Mouse (Mus musculus) ES-E14 (cell line): Measurements from ENCODE around the gene Cpt1c. TPM values are rescaled to one million over a fixed set of nuclear protein-coding genes. Genes with fewer than 3 reads are reported as not detected.
"Not testable (repeated sequence)": the region's sequence is repeated elsewhere in the genome, so short reads cannot be mapped to it uniquely, and the experiment has no call there.

ENCODE experiments used
- DNase-seq: peaks from one replicate; pipeline ENCODE4 v3.0.0-alpha.2; 2013; ENCODE audit warnings: low read depth, low spot score
- H3K27ac ChIP-seq: 2 replicates; pipeline ENCODE4 v1.5.1; 2012; ENCODE audit warnings: low read depth, mild to moderate bottlenecking, low read length, moderate library complexity, mixed read lengths; ENCODE audit not compliant: poor library complexity, insufficient read depth, severe bottlenecking
- H3K36me3 ChIP-seq: 2 replicates; pipeline ENCODE4 v1.6.1; 2012; ENCODE audit warnings: mild to moderate bottlenecking, low read length, moderate library complexity, mixed read lengths; ENCODE audit not compliant: control insufficient read depth, poor library complexity, insufficient read depth, severe bottlenecking
- H3K4me1 ChIP-seq, 2 experiments: fragments of 150-350 bp in 1 of 2; sonication (generic) in 1 of 2; 2 replicates each; pipeline ENCODE4 v1.6.1; 2012; ENCODE audit warnings: low read length in 2 of 2, mild to moderate bottlenecking in 1 of 2, mixed read lengths in 1 of 2; ENCODE audit not compliant: control insufficient read depth in 2 of 2, insufficient read depth in 2 of 2, poor library complexity in 1 of 2
- H3K4me3 ChIP-seq, 2 experiments: fragments of 150-350 bp in 1 of 2; sonication (generic) in 1 of 2; 2 replicates each; pipeline ENCODE4 v1.5.1; 2012; ENCODE audit warnings: low read length in 2 of 2, low read depth in 1 of 2, mild to moderate bottlenecking in 1 of 2, mixed read lengths in 1 of 2; ENCODE audit not compliant: insufficient read depth in 1 of 2, poor library complexity in 1 of 2, severe bottlenecking in 1 of 2
- H3K9ac ChIP-seq: 2 replicates; pipeline ENCODE4 v1.6.1; 2012; ENCODE audit warnings: low read depth, mild to moderate bottlenecking, low read length, mixed read lengths; ENCODE audit not compliant: poor library complexity, insufficient read depth, severe bottlenecking
- H3K9me3 ChIP-seq: fragments of 150-350 bp; sonication (generic); 2 replicates; pipeline ENCODE4 v1.6.1; 2012; ENCODE audit warnings: low read depth, mild to moderate bottlenecking, low read length; ENCODE audit not compliant: control insufficient read depth, insufficient read depth
- CHD2 ChIP-seq: IDR thresholded peaks from 2 replicates; pipeline ENCODE4 v1.6.1; 2014; ENCODE audit warnings: mild to moderate bottlenecking, low read depth, low read length, inconsistent platforms
- HCFC1 ChIP-seq: IDR thresholded peaks from 2 replicates; pipeline ENCODE4 v1.6.1; 2012; ENCODE audit warnings: low read length, inconsistent platforms, borderline replicate concordance; ENCODE audit not compliant: insufficient read depth
- MAFK ChIP-seq: IDR thresholded peaks from 2 replicates; pipeline ENCODE4 v1.6.1; 2014; ENCODE audit warnings: mild to moderate bottlenecking, low read depth, low read length, inconsistent platforms; ENCODE audit not compliant: insufficient read depth
- ZC3H11A ChIP-seq: IDR thresholded peaks from 2 replicates; pipeline ENCODE4 v1.6.1; 2012; ENCODE audit warnings: low read depth, mild to moderate bottlenecking, inconsistent platforms, low read length, borderline replicate concordance
- ZNF384 ChIP-seq: IDR thresholded peaks from 2 replicates; pipeline ENCODE4 v1.6.1; 2012; ENCODE audit warnings: low read depth, low read length, inconsistent platforms
- in situ Hi-C, 2 experiments: fragments of 600-800 bp; cut with MboI; formaldehyde crosslinking; loops; one replicate each; pipeline ENCODE4 v1.15.1; 2025; ENCODE audit warnings: low sequenced_read_pairs in 2 of 2, inconsistent platforms in 1 of 2; ENCODE audit not compliant: unreplicated experiment in 2 of 2
- total RNA-seq: library from RNA; depleted of rRNA; stranded (reverse); fragments of 300-350 nt; gene quantifications from 2 replicates; pipeline ENCODE4 v1.2.3, GENCODE M21; 2012; rRNA removed

Cpt1c gene
- total RNA-seq = 60.3 and 123 TPM in 2 replicates

DNA sequence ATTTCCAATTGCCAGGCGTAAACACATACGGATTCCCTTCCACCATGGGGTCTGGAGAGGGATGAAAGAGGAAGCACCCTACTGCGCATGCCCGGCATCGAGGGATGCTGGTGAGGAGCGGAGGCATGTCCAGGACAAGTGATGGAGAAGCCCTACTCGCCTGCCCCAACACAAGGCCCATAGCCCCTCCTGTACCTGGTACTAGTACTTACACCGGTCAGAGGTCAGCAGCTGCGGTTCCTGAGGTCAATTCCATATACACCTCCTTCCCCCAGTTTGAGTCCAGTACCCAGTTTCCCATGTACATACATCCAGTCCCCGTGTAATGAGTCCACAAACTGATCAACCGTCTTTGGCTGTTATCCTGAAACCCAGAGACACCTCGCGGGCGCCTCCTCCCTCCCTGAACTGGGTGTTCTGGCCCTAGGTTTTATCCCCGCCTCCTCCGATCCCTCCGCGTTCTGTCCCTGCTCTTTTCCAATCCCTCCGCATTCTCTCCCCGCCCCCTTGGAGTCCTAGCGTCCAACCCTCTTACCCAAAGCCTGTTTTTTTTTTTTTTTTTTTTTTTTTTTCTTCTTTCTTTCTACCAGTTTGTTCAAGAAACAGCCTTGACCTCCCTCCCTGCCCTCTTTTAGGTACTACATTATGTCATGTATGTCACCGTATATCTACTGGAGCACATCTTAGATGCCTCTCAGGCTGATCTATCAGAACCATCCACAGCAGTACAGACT, at the start of gene Cpt1c:
Gene Cpt1c (minus strand): TSS at position 469 of the 734 bp plus-strand sequence.
- H3K4me1 ChIP-seq = peaks cover 0 to 22% of the 10 kb centered on the region in 2 experiments; a peak in 2 of 4 replicates
- in situ Hi-C loops = no loop called here
- H3K36me3 ChIP-seq = peaks cover 37% of the 10 kb centered on the region

DNA sequence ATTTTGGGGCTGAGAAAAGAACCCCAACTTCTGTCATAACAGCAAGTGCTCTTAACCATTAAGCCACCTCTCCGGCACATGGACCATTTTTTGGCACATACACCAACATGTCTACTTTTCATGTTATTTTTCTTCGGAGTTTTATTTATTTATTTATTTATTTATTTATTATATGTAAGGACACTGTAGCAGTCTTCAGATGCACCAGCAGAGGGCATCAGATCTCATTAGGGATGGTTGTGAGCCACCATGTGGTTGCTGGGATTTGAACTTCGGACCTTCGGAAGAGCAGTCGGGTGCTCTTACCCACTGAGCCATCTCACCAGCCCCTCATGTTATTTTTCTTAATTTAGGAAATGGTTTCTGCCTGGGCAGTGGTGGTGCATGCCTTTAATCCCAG, 49.1 kb upstream of the Cpt1c start:
- in situ Hi-C loops, H3K9me3 ChIP-seq, H3K9ac ChIP-seq, DNase-seq, H3K4me3 ChIP-seq, H3K27ac ChIP-seq: not testable (repeated sequence)
- peaks cover 18% of the 10 kb centered on the region for H3K36me3 ChIP-seq
- H3K4me1 ChIP-seq = peaks cover 0 to 20% of the 10 kb centered on the region in 2 experiments; a peak in 2 of 4 replicates

More for the DNA sequence above, at the start of gene Cpt1c:
- DNase-seq = peak; percentile 96
- H3K27ac ChIP-seq = peak within 1 kb of the TSS; percentile 92
- H3K9me3 ChIP-seq = no peaks in the 10 kb centered on the region
- H3K9ac ChIP-seq = peak within 1 kb of the TSS; percentile 79
- peak within 1 kb of the TSS; percentile 28 to 70 for H3K4me3 ChIP-seq
- TF ChIP-seq ZNF384 (peak; percentile 83), CHD2 (peak; percentile 87), MAFK (no peak)

DNA sequence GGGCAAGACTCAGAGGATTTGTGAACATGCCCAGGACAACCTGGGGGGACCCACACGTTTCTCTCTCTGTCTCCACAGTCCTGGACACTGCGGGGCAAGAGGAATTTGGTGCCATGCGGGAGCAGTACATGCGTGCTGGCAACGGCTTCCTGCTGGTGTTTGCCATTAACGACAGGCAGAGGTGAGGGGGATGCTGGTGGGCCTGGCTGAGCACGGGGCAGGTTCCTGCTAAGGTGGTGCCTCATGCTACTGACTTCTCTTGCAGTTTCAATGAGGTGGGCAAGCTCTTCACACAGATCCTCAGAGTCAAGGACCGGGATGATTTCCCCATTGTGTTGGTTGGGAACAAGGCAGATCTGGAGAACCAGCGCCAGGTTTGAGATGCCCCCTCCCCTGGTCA, 45.6 kb upstream of the Cpt1c start:
- H3K9me3 ChIP-seq = no peaks in the 10 kb centered on the region
- H3K27ac ChIP-seq = no peak overlapping the region
- TF ChIP-seq HCFC1 = no peak
- TF ChIP-seq MAFK = no peak
- no peak for TF ChIP-seq ZC3H11A
- no peak for TF ChIP-seq ZNF384
- no peak for TF ChIP-seq CHD2
- H3K36me3 ChIP-seq = no peaks in the 10 kb centered on the region
- peaks cover 0 to 19% of the 10 kb centered on the region in 2 experiments; a peak in 2 of 4 replicates for H3K4me1 ChIP-seq
- in situ Hi-C loops = no loop called here
- no peak for DNase-seq
- no peak overlapping the region for H3K4me3 ChIP-seq
- no peak overlapping the region for H3K9ac ChIP-seq

DNA sequence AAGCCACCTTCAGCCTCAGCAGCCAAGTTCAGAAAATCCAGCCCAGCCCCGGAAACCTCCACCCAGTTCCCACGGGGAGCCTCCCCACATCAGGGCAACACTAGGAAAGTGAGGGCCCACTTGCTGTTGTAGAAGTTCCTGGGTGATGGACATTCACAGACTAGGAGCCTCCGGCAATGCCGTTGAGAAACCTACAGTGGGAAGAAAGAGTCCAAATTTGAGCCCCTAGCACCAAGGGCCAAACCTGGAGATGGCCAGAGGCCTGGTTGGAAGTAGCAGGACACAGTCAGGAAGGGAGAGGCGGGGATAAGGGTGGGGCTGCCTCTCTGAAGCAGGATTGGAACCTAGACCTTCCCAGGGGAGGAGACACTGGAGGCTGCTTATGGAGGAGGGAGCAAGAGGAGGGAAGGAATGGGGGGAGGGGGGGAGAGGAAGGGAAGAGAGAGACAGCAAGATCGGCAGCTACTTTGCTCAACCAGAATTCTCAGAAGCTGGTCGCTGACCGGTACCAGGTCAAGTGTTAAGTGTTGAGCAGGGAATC, 44.5 kb upstream of the Cpt1c start:
- H3K4me3 ChIP-seq = peak overlapping the region in 1 of 2 experiments; percentile 25; a peak in 2 of 4 replicates

More for the DNA sequence above, 44.5 kb upstream of the Cpt1c start:
- no peak for TF ChIP-seq CHD2
- no peak for TF ChIP-seq MAFK
- no peak for TF ChIP-seq ZNF384
- no peak for TF ChIP-seq ZC3H11A
- no peak for TF ChIP-seq HCFC1
- Histone ChIP-seq H3K4me1 (peaks cover 3 to 15% of the 10 kb centered on the region in 2 experiments; a peak in 3 of 4 replicates), H3K9me3 (no peaks in the 10 kb centered on the region), H3K36me3 (no peaks in the 10 kb centered on the region), H3K27ac (no peak overlapping the region), H3K9ac (0 out of 2 replicates have a peak overlapping the region, but pooled peaks have one; percentile 14)
- in situ Hi-C loops = no loop called here
- DNase-seq = no peak
